Mouse (Mus musculus) urinary bladder, postnatal 10 days (tissue): ENCODE data around the gene Mrps18a.

ENCODE experiments used
- DNase-seq: peaks from one replicate; pipeline ENCODE4 v3.0.0; 2022; ENCODE audit warnings: low spot score

Gene Mrps18a

GRCm38 (mm10) chr17:46101906-46102305, 8.9 kb upstream of the Mrps18a start:
- no peak for DNase-seq

GRCm38 (mm10) chr17:46102608-46103159, 8.1 kb upstream of the Mrps18a start:
- no peak for DNase-seq

GRCm38 (mm10) chr17:46104487-46104886, 6.3 kb upstream of the Mrps18a start:
- no peak for DNase-seq

GRCm38 (mm10) chr17:46108286-46108685, 2.5 kb upstream of the Mrps18a start:
- DNase-seq: no peak

- no peak for DNase-seq
Observed at GRCm38 (mm10) chr17:46115489-46115888, 4.7 kb downstream of the Mrps18a start.

GRCm38 (mm10) chr17:46116138-46116537, 5.4 kb downstream of the Mrps18a start:
- DNase-seq: no peak

GRCm38 (mm10) chr17:46116881-46117280, 6.1 kb downstream of the Mrps18a start:
- no peak for DNase-seq

GRCm38 (mm10) chr17:46117623-46118422, 7.0 kb downstream of the Mrps18a start:
- no peak for DNase-seq

- DNase-seq: no peak
Observed at GRCm38 (mm10) chr17:46118423-46118850, 7.7 kb downstream of the Mrps18a start.

- DNase-seq: no peak
Observed at GRCm38 (mm10) chr17:46119641-46120040, 8.9 kb downstream of the Mrps18a start.

- DNase-seq: no peak
Observed at GRCm38 (mm10) chr17:46122791-46123190, 12.0 kb downstream of the Mrps18a start.

GRCm38 (mm10) chr17:46123285-46123684, 12.5 kb downstream of the Mrps18a start:
- no peak for DNase-seq

- no peak for DNase-seq
Observed at GRCm38 (mm10) chr17:46123953-46124700, 13.3 kb downstream of the Mrps18a start.

GRCm38 (mm10) chr17:46126608-46127007, 15.8 kb downstream of the Mrps18a start:
- DNase-seq: no peak

GRCm38 (mm10) chr17:46127814-46128493, 17.2 kb downstream of the Mrps18a start:
- DNase-seq: no peak

GRCm38 (mm10) chr17:46129741-46130498, 19.1 kb downstream of the Mrps18a start:
- no peak for DNase-seq

GRCm38 (mm10) chr17:46132058-46132718, 21.4 kb downstream of the Mrps18a start:
- no peak for DNase-seq

- no peak for DNase-seq
Observed at GRCm38 (mm10) chr17:46132862-46133261, 22.1 kb downstream of the Mrps18a start.

GRCm38 (mm10) chr17:46138563-46139236, 27.9 kb downstream of the Mrps18a start:
- no peak for DNase-seq

- DNase-seq: no peak
Observed at GRCm38 (mm10) chr17:46139872-46140271, 29.1 kb downstream of the Mrps18a start.
